Mouse (Mus musculus): ENCODE measurements at regions not wholly inside any gene's neighbourhood (a gene's known extent, or its start where the extent isn't known, plus 50 kb on each side); places are given as distances from the start of the nearest gene placed in this dataset.

- TF ChIP-seq POLR2A (IDR thresholded peaks at IDR 0.05; ENCODE audit: borderline replicate concordance, extremely low read depth, low read depth, low read length), result no peak
- no peak for TF ChIP-seq CTCF (IDR thresholded peaks at IDR 0.05; ENCODE audit: insufficient read depth, low read length)
Observed at GRCm38 (mm10) chr11:40558486-40558885, 136.5 kb downstream of the Mat2b start.

Data from lung, adult 2 months (tissue).